Mouse (Mus musculus): Measurements from ENCODE around the gene Cdk5r2.

Gene Cdk5r2

GRCm38 (mm10) chr1:74854306-74855056, at the start of gene Cdk5r2:
Cdk5r2 (plus strand) TSS chr1:74854934.
- 2% methylated on average over 39 of the region's 39 CpGs for WGBS

GRCm38 (mm10) chr1:74805340-74805835, 49.3 kb upstream of the Cdk5r2 start:
- WGBS = 47% methylated on average over 4 of the region's 4 CpGs

GRCm38 (mm10) chr1:74805843-74806242, 48.9 kb upstream of the Cdk5r2 start:
- 52% methylated on average over 5 of the region's 5 CpGs for WGBS

GRCm38 (mm10) chr1:74806360-74807311, 48.1 kb upstream of the Cdk5r2 start:
- 3% methylated on average over 38 of the region's 38 CpGs for WGBS

- WGBS = 15% methylated on average over 23 of the region's 23 CpGs
Measured at GRCm38 (mm10) chr1:74807551-74808071, 47.1 kb upstream of the Cdk5r2 start.

- 2% methylated on average over 16 of the region's 16 CpGs for WGBS
Measured at GRCm38 (mm10) chr1:74808078-74808477, 46.7 kb upstream of the Cdk5r2 start.

GRCm38 (mm10) chr1:74809007-74809406, 45.7 kb upstream of the Cdk5r2 start:
- 54% methylated on average over 10 of the region's 10 CpGs for WGBS

GRCm38 (mm10) chr1:74814931-74815647, 39.6 kb upstream of the Cdk5r2 start:
- WGBS = 68% methylated on average over 9 of the region's 9 CpGs

GRCm38 (mm10) chr1:74815965-74816364, 38.8 kb upstream of the Cdk5r2 start:
- 70% methylated on average over 6 of the region's 6 CpGs for WGBS

GRCm38 (mm10) chr1:74816612-74817199, 38.0 kb upstream of the Cdk5r2 start:
- 2% methylated on average over 38 of the region's 38 CpGs for WGBS

GRCm38 (mm10) chr1:74817219-74817618, 37.5 kb upstream of the Cdk5r2 start:
- 7% methylated on average over 14 of the region's 14 CpGs for WGBS

GRCm38 (mm10) chr1:74818509-74818908, 36.2 kb upstream of the Cdk5r2 start:
- WGBS = 82% methylated on average over 1 of the region's 1 CpGs

GRCm38 (mm10) chr1:74823598-74823997, 31.1 kb upstream of the Cdk5r2 start:
- WGBS = 90% methylated on average over 4 of the region's 4 CpGs

GRCm38 (mm10) chr1:74824518-74825302, 30.0 kb upstream of the Cdk5r2 start:
- 13% methylated on average over 14 of the region's 14 CpGs for WGBS

- WGBS = 48% methylated on average over 9 of the region's 9 CpGs
Measured at GRCm38 (mm10) chr1:74830061-74830460, 24.7 kb upstream of the Cdk5r2 start.

GRCm38 (mm10) chr1:74833255-74833654, 21.5 kb upstream of the Cdk5r2 start:
- 87% methylated on average over 3 of the region's 3 CpGs for WGBS

- 53% methylated on average over 5 of the region's 5 CpGs for WGBS
Measured at GRCm38 (mm10) chr1:74843090-74843489, 11.6 kb upstream of the Cdk5r2 start.

GRCm38 (mm10) chr1:74846341-74846740, 8.4 kb upstream of the Cdk5r2 start:
- WGBS = 47% methylated on average over 9 of the region's 9 CpGs

- WGBS = 28% methylated on average over 5 of the region's 5 CpGs
Measured at GRCm38 (mm10) chr1:74848946-74849345, 5.8 kb upstream of the Cdk5r2 start.

GRCm38 (mm10) chr1:74850251-74850650, 4.5 kb upstream of the Cdk5r2 start:
- 13% methylated on average over 6 of the region's 6 CpGs for WGBS
